Mouse (Mus musculus) megakaryocyte, adult 5-6 weeks (primary cell): ENCODE measurements around the gene Aldh6a1. TPM values are rescaled to one million over a fixed set of nuclear protein-coding genes. Genes with fewer than 3 reads are reported as not detected.

Experiments
- ATAC-seq: 2 replicates; pipeline ENCODE4 v1.8.0; 2016; ENCODE audit warnings: mild to moderate bottlenecking, inconsistent platforms; ENCODE audit not compliant: poor library complexity, severe bottlenecking
- total RNA-seq, 2 experiments: library from RNA; stranded (forward) in 1 of 2; stranded (reverse) in 1 of 2; fragments of 153-499, 151-499 nt in 1 of 2; fragments of 221-1000, 200-1000 nt in 1 of 2; gene quantifications; 2 replicates each; pipeline versions ENCODE4 v1.2.3 to v1.2.4; 2015 to 2017

Aldh6a1 gene
- total RNA-seq, 2 experiments from 2014 or later: 4.3 to 9.3 TPM

- ATAC-seq: no peak
Observed at GRCm38 (mm10) chr12:84382369-84382768, 68.4 kb downstream of the Aldh6a1 start.

Other genes starting within 250 kb of the Aldh6a1 start
- 24.6 and 27.0 TPM in 2 replicates for gene Elmsan1, start 232.1 kb downstream of the Aldh6a1 start, total RNA-seq (2015)
- gene Elmsan1, start 232.1 kb downstream of the Aldh6a1 start, total RNA-seq (2017): 17.0 and 25.0 TPM in 2 replicates
- gene Ptgr2, start 165.8 kb downstream of the Aldh6a1 start, total RNA-seq (2015): 14.3 and 18.9 TPM in 2 replicates
- gene Ptgr2, start 165.8 kb downstream of the Aldh6a1 start, total RNA-seq (2017): 52.4 and 52.9 TPM in 2 replicates
- gene Zfp410, start 134.2 kb downstream of the Aldh6a1 start, total RNA-seq (2015): 37.7 and 43.1 TPM in 2 replicates
- gene Zfp410, start 134.2 kb downstream of the Aldh6a1 start, total RNA-seq (2017): 25.3 and 32.6 TPM in 2 replicates
- gene Coq6, start 89.3 kb downstream of the Aldh6a1 start, total RNA-seq (2015): 10.1 and 10.4 TPM in 2 replicates
- 5.7 and 7.9 TPM in 2 replicates for gene Coq6, start 89.3 kb downstream of the Aldh6a1 start, total RNA-seq (2017)
- 0.48 and 0.58 TPM in 2 replicates for gene Fam161b, start 89.2 kb downstream of the Aldh6a1 start, total RNA-seq (2015)
- 0.40 and 1.1 TPM in 2 replicates for gene Fam161b, start 89.2 kb downstream of the Aldh6a1 start, total RNA-seq (2017)
- 8.8 and 11.0 TPM in 2 replicates for gene Entpd5, start 42.0 kb downstream of the Aldh6a1 start, total RNA-seq (2015)
- gene Entpd5, start 42.0 kb downstream of the Aldh6a1 start, total RNA-seq (2017): 10.5 and 11.2 TPM in 2 replicates
- 0.36 and 1.1 TPM in 2 replicates for gene Bbof1, start 41.9 kb downstream of the Aldh6a1 start, total RNA-seq (2015)
- gene Bbof1, start 41.9 kb downstream of the Aldh6a1 start, total RNA-seq (2017): 1.5 and 2.3 TPM in 2 replicates
- gene Rnf113a2, start 33.8 kb downstream of the Aldh6a1 start, total RNA-seq (2015): 27.5 and 30.5 TPM in 2 replicates
- gene Rnf113a2, start 33.8 kb downstream of the Aldh6a1 start, total RNA-seq (2017): 31.2 and 32.2 TPM in 2 replicates
- gene Lin52, start 418 bp upstream of the Aldh6a1 start, total RNA-seq (2015): 12.5 and 14.9 TPM in 2 replicates
- gene Lin52, start 418 bp upstream of the Aldh6a1 start, total RNA-seq (2017): 10.7 and 21.3 TPM in 2 replicates
- not detected in 2 replicates for gene Vsx2, start 118.8 kb upstream of the Aldh6a1 start, total RNA-seq (2015)
- gene Vsx2, start 118.8 kb upstream of the Aldh6a1 start, total RNA-seq (2017): not detected in 2 replicates
- 3.1 and 4.7 TPM in 2 replicates for gene Abcd4, start 166.4 kb upstream of the Aldh6a1 start, total RNA-seq (2015)
- gene Abcd4, start 166.4 kb upstream of the Aldh6a1 start, total RNA-seq (2017): 4.5 TPM in 2 replicates
- gene Vrtn, start 190.0 kb upstream of the Aldh6a1 start, total RNA-seq (2015): not detected in 2 replicates
- gene Vrtn, start 190.0 kb upstream of the Aldh6a1 start, total RNA-seq (2017): not detected in 2 replicates
- gene Syndig1l, start 247.8 kb upstream of the Aldh6a1 start, total RNA-seq (2015): not detected in 2 replicates
- gene Syndig1l, start 247.8 kb upstream of the Aldh6a1 start, total RNA-seq (2017): not detected in 2 replicates